Mouse (Mus musculus) brain, embryonic 18.5 days (tissue): ENCODE data around the gene Plvap.
A peak's percentile ranks its signal among the peaks of the same experiment; 100 is the strongest.
"Not testable (repeated sequence)": the region's sequence is repeated elsewhere in the genome, so short reads cannot be mapped to it uniquely, and the experiment has no call there.

ENCODE experiments used
- DNase-seq: peaks from one replicate; pipeline ENCODE4 v3.0.0-alpha.2; 2012; ENCODE audit warnings: low read depth, low spot score

The Plvap gene

GRCm38 (mm10) chr8:71526272-71526671 lies 14.7 kb upstream of the Plvap start:
- no peak for DNase-seq

GRCm38 (mm10) chr8:71525226-71526050 lies 13.9 kb upstream of the Plvap start, which contains the start of gene Ccdc194:
Ccdc194 (minus strand) TSS chr8:71525711.
- DNase-seq = no peak

DNA sequence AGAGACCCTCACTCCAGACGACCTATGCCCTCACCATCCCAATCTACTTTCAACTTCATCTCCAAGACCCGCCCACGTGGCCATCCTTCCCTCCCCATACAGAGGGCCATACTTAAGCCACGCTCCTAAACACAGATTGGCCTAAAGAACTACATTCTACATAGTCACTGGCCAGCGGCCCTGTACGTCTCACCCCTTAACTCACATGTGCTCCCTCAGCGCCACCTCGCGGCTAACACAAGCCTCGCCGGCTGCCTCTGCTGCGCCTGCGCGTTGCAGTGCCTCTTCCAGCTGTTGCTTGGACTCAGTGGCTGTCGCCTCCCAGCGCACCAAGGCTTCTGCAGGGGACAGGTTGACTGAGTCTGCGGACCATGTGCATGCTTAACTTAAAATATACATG lies 10.1 kb upstream of the Plvap start:
- peak; percentile 30 for DNase-seq

DNA sequence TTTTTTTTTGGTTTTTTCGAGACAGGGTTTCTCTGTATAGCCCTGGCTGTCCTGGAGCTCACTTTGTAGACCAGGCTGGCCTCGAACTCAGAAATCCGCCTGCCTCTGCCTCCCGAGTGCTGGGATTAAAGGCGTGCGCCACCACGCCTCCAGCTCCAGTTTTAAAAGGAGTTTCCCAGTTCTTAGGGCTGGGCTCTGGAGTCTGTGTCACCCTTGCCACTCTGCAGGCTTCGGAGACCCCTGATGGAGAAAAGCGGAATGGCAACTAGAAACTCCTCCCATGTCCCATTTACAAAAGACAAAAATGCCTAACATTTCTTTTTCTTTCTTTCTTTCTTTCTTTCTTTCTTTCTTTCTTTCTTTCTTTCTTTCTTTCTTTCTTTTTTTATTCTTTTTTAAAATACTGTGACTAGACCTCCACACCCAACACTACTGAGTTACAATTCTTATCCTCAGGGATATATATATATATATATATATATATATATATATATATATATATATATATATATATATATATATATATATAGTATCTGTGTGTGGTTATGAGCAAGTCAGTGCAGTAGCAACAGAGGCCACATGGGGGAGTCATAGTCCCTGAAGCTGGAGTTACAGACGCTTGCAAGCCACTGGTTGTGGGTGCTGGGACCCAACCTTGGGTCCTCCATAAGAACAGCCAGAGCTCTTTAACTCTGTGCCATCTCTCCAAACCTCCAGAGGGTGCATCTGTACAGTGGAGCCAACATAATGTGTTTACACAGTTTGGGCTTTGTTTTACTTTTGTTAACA lies 7.7 kb upstream of the Plvap start:
- DNase-seq = not testable (repeated sequence)

- DNase-seq = no peak
Measured at GRCm38 (mm10) chr8:71516786-71517185, 5.2 kb upstream of the Plvap start.

DNA sequence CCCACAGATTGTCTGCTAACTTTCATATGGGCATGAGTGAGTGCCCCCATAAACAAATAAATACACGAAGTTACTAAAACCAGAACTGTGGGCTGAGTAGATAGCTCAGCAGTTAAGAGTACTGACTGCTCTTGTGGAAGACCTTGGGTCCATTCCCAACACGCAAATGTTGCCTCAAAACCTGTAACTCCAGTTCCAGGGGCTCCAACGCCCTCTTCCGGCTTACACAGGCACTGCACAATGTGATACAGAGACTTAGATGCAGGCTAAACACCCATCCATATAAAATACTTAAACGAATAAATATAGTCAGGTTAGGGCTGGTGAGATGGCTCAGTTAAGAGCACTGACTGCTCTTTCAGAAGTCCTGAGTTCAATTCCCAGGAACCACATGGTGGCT lies 3.5 kb upstream of the Plvap start:
- DNase-seq = no peak

DNA sequence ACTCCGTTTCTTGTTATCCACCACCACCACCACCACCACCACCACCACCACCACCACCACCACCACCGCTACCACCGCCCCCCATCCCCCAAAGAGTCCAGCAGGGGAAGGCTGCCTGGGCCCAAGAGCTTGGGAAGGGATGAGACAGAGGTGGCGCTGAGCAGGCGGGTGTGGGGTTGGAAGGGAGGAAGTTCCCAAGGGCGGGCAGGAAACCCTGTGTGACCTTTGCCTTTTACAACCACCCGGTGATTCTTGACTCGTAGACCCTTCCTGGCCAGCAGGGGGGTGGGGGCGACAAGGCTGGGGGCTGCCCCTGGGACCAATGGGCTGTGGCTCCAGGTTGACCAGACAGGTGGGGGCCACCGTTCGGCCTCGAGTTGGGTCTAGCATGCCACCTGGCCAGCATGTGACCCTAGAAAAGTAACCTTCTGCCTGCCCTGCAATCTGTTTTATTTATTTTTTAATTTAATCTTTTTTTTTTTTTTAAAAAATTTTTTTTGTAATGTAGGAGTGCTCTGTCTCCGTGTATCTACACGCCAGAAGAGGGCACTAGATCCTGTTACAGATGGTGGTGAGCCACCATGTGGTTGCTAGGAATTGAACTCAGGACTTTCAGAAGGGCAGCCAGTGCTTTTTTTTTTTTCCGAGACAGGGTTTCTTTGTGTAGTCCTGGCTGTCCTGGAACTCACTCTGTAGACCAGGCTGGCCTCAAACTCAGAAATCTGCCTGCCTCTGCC lies 1.6 kb upstream of the Plvap start:
- DNase-seq = no peak

DNA sequence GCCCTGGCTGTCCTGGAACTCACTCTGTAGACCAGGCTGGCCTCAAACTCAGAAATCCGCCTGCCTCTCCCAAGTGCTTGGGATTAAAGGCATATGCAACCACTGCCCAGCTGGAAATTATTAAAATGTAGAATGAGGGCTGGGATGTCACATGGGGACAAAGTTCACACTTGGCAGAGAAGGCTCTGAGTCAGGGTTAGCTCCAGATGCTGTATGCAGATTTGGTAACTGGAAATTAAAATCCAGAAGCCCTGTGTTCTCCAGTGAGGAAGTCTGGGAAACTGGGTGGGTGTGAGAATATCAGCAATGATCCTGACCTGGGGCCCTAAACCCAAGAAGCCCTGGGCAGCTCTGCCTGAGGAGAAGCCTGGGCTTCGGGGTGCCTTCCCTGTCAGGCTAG lies 2.2 kb downstream of the Plvap start:
- no peak for DNase-seq

- no peak for DNase-seq
Measured at GRCm38 (mm10) chr8:71507589-71508104, 3.9 kb downstream of the Plvap start.

- DNase-seq = no peak
Measured at GRCm38 (mm10) chr8:71505979-71506378, 5.6 kb downstream of the Plvap start.

- DNase-seq = no peak
Measured at GRCm38 (mm10) chr8:71505326-71505725, 6.2 kb downstream of the Plvap start.

DNA sequence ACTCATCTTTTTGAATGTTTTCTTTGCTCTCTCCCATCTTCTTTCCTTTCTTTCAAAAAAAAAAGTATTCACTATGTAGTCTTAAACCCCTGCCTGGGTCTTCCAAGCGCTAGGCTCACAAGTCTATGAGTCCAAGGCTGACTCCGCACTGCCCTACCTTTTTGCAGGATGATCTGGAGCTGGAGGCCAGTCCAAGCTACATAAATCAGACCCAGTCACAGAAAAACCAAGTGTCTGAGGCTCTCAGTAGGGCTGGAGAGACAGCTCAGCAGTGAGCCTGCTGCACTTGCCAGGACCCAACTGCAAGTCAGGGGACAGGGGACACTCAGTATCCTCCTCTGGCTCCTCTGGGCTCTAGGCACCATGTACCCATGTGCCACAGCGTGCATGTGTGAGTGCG lies 7.2 kb downstream of the Plvap start:
- no peak for DNase-seq

DNA sequence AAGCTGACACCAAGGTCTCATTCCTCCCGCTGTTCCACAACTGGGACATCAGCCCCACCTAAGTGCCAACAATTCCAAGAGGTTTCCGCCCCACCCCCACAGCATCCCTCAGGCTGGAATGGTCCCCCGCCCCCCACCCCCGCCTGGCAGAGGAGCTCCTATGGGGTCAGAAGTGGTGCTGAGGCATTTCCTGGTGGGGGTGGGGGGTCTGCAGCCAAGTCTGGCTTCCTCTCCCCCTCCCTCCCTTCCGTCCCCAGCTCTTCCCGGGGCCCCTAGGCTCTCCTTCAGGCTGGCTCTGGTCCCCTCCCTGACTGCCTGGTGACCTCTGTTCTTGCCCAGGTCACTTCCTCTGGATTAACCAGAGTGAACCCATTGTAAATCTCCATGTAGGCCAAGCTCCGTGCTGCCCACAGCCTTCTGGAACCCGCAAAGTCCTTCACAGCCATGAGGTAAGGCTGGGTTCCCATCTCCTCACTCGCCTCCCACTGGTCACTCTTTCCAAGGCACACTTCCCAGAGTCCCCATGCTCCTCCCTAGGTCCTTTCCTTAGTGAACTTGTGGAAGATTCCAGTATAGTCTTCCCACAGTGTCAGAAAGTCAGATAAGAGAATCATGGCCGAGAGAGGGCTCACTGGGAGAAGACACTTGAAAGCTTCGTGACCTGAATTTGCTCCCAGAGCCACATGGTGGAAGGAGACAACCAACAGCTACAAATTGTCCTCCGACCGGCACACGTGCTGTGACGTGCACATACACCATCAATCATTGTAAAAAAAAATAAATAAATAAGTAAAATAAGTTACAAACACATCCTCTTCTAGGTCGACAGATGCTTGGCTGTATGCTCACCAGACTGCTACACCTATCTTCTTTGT lies 12.5 kb downstream of the Plvap start:
- no peak for DNase-seq

- no peak for DNase-seq
Measured at GRCm38 (mm10) chr8:71497881-71498501, 13.6 kb downstream of the Plvap start.

DNA sequence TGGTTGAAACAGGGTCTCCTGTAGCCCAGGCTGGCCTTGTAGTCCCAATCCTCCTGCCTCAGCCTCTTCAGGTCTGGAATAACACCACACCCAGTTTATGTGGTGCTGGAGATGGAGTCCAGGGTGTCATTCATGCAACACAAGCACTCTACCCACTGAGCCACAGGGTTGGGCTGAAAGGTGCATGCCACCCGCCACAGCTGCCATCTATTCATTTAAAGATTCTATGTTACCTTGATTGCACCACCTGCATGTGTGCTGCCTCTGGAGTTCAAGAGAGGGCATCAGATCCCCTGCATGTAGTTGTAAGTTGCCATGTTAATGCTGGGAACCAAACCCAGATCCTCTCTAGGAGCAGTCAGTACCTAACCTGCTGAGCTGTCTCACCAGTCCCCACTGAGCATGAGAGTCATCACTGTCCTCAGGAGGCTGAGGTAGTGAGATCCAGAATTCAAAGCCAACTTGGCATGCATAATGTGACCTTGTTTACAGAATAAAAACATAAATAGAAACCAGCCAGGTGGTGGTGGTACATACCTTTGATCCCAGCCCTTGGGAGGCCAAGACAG lies 14.4 kb downstream of the Plvap start:
- DNase-seq = no peak

- no peak for DNase-seq
Measured at GRCm38 (mm10) chr8:71496481-71496880, 15.1 kb downstream of the Plvap start.

DNA sequence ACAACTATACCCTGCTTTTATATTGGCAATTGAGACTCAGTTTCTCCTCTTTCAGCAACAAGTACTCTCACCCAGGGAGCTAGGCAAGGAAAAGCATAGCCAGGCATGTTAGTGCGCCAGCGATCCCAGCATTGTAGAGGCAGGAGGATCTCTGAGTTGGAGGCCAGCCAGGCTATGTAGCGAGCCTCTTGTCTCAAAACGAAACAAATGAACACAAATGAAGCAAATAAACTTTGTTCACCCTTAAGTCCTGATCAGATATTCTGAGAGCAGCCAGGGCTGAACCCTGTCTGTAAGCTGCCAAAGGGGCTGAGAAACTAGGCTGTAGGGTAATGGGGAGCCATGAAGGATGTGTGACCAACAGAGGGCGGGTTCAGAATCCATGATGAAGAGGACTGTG lies 15.7 kb downstream of the Plvap start:
- DNase-seq = no peak

DNA sequence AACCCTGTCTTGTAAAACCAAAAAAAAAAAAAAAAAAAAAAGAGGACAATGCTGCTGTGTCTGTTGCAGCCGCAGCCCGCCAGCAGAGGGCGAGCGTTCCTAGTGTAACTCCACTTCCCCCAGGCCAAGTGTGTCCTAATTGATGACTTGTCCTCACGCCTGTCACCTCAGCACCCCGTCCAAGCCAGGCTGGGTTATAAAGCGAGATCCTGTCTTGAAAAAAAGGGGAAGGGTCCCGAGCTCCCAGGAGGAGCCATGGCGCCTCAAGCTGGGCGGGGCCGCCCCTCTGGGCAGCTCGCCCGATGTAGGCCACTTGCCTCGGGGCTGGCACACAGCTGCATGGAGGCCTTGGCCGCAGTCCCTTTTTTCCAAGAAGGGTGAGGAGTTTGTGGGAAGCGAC lies 16.5 kb downstream of the Plvap start:
- DNase-seq = no peak

DNA sequence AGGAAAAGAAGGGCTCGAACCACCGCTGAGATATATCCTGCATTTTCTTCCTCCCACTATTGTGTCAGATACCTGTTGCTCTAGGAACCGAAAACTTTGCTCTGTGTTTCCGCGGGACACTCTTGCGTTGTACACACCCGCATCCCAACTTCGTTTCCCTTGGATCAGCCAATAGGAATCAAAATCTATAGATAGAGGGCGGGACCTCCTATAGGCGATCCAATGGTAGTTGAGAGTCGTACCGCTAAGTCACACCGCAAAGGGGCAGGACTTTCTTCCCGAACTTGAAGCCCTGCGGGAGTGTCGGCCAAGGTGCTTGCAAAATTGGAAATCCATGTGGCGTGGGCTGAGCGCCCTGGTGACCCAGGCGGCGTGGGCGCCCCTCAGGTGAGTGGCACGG lies 23.1 kb downstream of the Plvap start:
- DNase-seq = peak; percentile 86
